Mouse (Mus musculus) T-helper 2 cell (primary cell): ENCODE data around the gene Cdh4.

Experiments
- in situ Hi-C: fragments of 300-600 bp; cut with MboI, MseI; formaldehyde crosslinking; loops from one replicate; pipeline ENCODE4 v1.15.1; 2025; ENCODE audit warnings: high pct_unique_total_duplicates

Gene Cdh4

DNA sequence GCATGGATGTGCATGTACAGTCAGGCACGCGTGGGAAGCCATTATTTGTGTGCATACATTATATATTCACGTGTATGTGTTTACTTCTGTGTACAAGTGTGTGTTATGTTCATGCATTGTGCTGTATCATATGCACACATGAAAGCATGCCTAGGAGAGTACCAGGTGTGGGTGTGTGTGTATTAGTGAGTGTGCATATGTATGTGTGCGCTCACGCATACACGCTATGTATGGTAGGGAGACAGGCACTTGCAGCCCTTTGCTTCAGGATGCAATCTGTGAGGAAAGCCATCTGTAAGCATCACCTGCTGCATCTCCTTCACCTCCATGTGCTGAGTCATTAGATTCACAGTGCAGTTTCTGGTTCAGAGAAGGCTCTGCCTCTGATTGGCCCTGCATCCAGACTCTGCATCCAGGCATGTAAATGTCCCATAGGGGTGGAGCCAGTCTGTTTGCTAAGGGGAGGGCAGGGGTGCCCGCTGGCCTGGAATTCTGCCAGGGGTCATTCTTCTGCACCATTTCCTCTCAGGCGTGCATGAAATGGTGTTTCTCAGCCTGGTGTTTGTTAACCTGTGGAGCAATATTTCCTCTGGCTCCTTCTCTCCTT is 25.7 kb downstream of the Cdh4 start:
- in situ Hi-C loops = no loop called here

DNA sequence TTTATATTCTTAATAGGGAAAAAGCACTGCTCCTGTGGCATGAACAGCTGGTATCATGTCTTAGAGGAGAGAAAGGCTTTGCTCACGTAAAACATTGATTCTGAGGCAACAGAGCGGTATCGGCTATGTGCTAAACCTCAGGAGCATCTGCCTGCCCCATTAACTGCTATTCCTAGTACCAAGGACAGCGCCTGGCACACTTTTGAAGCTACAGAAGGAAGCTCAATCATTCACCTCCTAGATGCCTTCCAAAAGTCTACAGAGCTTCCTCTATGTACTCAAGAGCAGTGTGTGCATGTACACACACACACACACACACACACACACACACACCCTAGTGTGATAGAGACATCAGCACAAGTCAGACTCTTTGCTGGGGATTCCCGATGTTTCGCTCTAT is 34.4 kb downstream of the Cdh4 start:
- in situ Hi-C loops = no loop called here

DNA sequence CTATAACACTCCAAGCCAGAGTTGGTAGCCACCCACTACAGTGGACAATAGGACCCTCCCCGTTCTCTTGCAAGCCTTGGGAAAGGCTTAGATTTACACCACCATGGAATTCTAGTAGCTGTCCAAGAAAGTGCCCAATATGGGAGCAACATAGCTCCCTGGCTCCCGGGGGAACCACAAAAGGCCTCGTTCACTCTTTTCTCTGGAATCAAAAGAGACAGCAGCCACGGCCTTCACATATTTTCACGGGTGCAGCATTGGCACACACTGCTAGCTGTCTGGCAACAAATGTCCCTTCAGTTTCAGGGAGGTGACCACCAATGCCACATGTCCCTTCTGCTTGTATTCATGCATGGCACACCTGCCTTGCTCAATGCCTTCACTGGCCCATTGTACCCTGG is 38.6 kb downstream of the Cdh4 start:
- in situ Hi-C loops = no loop called here

DNA sequence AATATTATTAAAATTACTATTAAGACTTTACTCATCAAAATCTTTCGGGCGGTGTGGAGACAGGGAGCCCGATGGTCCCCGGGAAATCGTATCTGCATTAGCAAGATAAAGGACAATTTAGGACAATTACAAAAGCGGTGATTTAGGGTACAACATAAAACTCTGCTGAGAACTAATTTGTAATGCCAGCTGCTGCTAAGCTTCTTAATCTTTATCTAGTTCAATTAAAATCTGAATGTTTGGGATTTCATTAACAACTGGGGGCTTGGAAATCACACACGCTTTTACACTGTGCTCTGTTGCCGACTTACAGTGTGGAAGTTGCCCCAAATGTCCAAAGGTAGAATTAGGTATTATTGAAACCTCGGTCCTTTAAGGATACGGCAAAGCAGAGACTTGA is 39.1 kb downstream of the Cdh4 start:
- in situ Hi-C loops = no loop called here

DNA sequence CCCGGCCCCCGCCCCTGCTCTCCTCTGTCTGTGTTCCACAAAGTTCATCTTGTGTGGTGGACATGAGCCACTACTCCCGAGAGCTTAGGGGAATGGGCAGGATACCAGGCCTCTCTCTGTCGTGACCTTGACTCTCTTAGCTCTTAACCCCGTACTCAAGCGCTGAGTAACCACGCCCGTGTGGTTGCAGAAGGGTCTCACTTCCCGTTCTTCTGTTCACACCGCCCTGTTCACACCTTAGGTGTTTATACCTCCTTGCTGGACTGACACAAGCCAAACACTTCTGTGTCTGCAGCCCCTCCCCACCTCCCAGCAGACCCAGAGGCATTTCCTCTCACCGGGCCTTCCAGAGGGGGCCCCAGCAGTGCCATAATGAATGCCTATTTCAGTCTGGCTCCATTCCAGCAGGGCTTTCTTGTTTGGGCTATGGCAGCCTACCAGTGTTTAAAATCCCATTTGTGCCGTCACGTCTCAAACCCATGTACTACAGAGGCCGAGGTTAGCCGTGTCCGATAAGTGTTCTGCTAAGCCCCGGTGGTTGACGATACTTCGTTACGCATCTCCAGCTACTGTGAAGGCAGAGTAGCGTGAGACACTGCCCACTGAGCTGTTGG is 46.4 kb downstream of the Cdh4 start:
- in situ Hi-C loops = no loop called here

DNA sequence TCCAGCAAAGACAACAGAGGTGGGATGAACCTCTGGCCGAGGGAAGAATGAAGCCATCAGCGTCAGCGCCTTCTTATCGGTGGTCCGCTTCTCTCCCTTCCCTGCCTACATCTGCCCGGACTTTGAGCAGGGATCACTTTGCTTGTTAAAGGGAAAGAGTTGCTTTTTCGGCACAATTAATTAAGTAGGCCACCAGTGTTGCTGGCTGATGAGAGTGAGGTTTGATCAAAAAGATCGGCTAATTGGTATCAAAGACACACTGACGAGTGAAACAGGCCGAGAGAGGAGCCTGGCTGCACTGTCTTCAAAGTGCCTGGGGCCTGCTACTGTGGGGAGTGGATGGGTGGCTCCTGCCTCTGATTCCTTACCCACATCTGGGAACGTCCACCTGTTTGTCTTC is 49.7 kb downstream of the Cdh4 start:
- in situ Hi-C loops = no loop called here

DNA sequence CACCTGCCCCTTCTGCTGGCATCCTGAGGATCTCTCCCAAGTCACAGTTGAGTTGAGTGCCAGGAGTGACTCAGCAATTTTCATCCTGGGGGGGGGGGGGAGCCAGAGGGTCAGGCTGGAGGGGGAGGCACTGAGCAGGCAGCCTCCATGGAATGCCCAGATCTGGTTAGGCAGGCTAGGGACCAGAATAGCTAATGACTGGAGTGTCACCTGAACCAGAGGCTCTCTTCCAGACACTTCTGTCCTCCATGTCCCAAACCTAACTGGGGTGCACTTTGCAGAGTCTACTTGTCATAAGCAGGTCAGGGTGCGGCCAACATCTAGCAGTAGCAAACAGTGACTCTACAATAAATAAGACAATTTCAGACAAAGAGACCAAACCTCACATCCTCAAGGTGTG is 52.0 kb downstream of the Cdh4 start:
- in situ Hi-C loops = no loop called here

DNA sequence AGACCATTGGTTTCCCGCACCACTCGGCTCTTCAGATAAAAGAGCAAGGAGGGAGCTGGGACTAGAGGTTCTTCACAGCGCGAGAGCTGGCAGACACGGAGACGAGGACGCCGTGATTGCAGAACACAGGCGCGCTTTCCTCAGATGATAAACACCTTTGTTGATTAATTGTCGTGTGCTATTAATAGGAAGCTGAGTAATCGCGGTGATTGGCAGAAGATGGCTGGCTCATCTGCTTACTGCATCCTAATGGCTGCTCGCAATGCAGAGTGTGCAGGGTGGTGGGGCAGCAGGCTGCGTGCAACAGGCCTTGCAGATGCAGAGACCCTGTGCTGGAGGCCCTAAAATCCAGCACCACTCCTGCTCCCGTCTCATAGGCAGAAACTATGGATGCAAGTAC is 68.2 kb downstream of the Cdh4 start:
- in situ Hi-C loops = no loop called here

DNA sequence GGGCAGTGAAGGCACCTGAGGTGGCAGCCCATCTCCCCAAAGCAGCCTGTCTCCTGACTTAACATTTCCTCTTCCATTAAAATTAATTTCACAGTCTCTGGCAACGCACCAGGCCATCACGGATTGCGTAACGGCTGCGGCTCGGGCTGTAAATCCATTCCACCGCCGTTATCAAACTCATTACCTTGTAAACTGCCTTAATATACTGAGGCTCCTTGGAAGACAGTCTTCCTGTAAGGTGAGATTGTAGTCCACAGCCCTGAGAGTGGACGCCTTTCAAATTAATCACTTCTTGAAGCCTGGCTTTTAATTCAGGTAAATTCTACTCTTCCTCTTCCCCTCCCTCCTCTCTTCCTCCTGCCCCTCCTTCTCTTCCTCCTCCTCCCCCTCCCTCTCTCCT is 74.3 kb downstream of the Cdh4 start:
- in situ Hi-C loops = no loop called here

DNA sequence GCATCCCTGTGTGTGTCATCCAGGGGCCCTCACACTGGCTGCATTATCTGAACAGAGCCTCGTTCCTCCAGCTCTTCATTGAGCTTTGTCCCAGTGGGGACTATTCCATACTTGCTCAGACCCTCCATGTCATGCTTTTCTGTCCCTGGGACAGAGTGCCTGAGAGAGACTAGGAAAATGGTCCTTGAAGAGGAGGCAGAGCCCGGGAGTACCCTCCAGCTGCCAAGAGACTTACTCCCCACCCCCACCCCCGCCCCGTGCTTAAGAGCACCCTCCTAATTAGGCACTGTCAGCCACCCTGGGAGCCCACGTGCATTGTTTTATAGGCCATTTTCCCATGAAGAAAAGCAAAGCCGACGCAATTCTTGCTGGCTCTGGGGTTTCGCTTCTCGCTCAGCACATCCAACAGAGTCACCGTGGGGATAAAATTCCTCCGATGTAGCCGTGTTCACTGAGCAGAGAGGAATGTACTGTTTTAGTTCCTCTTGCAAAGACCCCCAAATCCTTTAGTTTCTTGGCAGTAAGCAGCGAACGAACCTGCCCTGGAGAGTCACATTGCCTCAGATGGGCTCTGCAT is 76.3 kb downstream of the Cdh4 start:
- in situ Hi-C loops = no loop called here

DNA sequence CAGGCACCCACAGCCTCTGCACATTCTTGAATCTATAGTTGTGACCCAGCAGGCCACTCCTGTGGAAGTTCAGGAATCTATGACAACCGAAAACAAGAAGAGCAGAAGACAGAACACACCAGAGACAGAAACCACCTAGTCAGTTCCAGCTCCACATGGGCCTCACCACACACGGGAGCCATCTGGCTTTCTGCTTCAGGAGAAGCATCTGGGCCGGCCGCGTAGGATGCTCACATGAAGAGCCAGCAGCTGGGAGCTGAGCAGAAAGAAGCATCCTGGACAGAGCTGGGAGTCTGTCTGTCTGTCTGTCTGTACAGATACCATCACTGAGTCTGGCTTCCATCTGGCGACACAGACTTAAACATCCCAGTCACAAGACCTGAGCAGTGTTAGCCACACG is 76.9 kb downstream of the Cdh4 start:
- in situ Hi-C loops = no loop called here

DNA sequence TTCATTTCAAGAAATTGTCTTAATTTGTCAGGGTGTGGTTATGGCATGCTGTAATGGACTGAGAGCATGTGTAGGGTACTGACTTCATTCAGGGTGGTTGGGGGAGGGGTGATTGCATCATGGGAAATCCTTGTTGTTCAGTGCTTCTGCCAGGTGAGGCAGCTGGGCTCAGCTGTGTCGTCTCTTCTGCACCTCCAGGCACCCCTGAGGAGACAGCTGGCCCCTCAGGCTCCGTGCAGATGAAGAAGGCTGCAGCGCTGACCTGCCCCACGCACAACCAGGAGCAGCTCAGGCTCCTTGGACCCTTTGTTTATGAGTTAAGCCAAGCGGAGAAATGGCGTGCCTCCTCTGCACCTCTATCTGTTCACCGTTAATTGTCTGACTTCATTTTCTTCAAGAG is 77.7 kb downstream of the Cdh4 start:
- in situ Hi-C loops = no loop called here

DNA sequence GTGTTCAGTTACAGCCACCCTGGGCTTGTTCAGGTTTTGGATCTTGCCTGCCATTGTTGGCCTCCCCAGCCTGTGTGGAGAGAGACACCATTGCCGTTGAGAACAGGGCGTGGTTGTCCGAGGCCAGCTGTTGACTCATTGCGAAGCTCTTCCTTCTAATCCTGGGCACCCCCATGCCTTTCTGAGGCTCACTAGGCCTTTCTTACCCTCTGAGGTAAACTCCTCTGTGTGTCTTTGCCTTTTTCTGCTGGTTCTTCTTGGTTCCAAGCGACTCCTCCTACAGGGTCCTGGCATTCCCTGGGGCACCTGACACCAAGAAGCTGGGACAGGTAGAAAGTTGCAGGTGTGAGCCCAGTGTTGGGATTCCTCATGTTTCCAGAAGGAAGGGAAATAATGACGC is 78.7 kb downstream of the Cdh4 start:
- in situ Hi-C loops = no loop called here

DNA sequence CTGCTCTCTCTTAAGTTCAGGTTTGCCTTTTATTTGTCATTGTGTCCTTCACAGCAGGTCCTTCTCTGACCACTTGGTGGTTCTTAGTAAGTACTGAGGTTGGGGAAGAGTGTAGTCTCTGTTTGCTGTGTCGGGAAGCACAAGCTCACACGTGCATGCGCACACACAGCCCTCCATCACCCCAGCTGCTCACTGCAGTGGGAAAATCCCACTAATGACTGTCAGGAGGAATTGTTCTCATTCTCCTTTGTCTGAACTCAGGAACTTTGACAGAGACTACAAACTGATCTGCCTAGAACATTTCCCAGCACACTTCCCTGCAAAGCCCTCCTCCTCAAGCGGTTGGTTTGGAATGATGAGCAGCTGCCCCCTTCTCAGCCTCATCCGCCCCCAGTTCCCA is 79.2 kb downstream of the Cdh4 start:
- in situ Hi-C loops = no loop called here

DNA sequence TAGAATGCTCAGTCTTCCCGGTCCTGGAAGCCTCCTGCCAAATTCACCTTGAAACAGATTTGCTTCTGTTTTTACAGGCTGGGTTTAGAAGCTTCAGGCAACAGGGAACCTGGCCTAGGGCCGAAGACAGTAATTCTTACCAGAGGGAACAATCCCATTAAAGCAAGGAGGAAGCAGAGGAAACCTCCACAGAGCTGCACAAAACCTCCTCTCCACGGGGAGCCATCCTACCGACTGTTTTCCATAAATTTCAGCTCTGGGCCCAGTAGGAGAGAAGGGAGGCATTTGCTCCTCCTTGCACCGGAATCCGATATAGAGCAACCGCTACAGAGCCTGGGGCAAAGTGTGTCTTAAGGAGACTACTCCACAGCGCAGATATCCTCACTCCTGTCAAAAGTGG is 79.9 kb downstream of the Cdh4 start:
- in situ Hi-C loops = no loop called here

DNA sequence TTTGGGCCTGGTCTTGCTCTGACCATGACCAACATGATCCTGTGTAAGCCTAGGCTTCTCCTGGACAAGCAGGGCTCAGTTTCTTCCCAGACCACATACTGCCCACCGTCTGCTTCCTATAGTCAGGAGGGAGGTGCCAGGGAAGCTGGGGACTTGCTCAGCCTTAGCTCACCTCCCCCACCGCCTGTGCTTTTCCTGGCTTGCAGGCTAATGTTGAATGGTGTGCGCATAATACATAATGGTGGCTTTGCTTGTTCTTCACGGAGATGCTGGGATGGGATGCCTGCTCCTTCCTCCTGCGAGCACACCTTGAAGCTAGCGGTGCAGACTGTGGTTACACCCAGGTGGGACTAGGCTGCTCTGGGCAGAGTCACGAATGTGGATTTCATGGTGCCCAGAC is 84.7 kb downstream of the Cdh4 start:
- in situ Hi-C loops = no loop called here

DNA sequence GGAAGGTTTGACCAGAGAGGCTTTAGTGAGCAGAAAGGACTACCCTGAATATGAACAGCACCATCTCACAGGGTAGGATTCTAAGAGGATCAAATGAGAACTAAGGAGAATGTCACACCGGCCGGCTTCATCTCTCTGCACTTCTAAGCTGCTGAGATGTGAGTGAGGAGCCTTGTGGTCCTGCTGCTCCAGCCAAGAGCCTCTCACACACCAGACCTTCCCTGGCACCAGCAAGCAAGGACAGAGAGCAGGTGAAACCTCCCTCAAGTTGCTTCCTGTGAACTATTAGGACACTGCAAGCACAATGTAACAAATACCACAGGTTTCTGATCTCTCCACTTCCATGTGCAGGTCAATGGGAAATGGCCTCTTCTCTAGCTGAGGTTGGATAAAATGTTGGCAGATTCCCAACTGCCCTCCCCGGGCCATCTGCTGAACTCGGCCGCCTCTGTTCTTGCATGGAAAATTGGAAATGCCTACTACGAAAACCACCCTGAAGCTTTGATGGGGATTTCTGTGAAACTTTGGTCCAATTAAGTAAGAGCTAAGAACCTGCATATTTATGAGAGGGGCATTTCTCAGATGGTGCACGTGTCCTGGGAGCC is 88.3 kb downstream of the Cdh4 start:
- in situ Hi-C loops = no loop called here

DNA sequence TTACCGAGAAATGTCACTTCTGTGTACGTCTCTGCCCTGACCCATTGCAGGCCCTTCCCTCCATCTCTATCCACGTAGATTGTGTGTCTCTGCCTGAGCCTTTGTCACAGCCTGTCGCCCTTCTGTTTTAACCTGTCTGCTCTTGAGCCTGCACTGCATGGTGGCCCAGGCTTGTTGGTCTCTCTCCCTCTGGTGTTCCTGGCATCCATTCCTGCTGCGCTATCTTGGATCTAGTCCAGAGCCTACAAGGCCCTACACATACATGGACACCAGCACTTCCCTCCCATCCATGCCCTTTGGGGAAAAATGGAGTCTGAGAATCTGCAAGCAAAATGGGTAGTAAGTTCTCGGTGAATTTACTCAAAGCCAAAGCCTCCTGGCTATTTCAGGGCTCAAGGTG is 91.0 kb downstream of the Cdh4 start:
- in situ Hi-C loops = no loop called here

DNA sequence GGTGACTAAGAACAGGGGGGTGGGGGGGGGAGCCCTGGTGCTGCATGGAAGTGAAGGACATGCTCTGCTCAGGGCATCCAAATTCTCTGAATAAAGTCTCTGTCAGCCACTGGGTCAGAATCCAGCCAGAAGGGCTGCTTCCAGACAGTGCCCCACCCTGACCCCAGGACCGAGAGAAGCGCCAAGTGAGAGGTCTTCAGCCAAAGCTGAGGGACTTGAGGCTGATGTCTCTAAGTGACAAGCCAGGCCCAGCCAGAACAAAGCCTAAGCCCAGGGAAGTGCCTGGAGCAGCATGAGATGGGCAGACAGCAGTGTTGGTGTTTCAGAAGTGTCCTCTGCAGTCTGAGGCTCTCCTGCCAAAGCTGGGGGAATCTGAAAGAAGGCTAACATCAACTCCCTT is 91.7 kb downstream of the Cdh4 start:
- in situ Hi-C loops = no loop called here

DNA sequence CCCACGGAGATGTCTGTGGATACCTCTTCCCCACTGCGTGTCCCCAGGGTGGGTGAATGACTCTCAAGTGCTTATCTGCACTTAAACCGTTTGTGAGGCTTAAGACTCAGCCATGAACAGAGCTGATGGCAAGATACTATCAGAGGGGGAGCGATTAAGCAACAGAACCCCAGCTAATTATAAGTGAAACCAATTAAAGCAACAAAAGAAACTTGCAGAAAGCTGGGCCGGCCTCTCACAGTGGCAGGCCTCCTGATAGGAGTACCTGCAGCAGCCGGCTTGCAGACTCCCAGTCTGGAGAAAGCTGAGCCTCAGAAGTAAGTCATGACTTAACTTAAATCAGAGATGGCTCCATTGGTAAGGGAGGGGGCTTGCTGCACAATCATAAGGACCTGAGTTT is 93.0 kb downstream of the Cdh4 start:
- in situ Hi-C loops = no loop called here

DNA sequence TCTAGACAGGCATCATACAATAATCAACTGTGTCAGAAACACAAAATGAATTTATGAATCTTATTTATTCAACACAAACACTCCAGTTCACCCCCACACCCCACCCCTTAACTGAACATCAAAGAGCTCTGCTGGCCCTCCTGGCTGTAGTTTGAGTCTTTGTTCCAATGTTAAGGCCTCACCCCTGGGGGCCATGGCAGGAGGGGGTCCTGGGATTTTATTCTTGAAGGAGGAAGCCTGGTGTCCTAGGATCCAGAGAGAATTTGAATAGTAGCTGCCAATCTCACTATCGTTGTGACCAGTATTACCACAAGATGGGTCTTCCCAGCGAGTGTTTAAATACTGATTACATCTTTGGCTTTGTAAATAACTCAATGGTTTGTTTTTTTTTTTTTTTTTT is 94.5 kb downstream of the Cdh4 start:
- in situ Hi-C loops = no loop called here

DNA sequence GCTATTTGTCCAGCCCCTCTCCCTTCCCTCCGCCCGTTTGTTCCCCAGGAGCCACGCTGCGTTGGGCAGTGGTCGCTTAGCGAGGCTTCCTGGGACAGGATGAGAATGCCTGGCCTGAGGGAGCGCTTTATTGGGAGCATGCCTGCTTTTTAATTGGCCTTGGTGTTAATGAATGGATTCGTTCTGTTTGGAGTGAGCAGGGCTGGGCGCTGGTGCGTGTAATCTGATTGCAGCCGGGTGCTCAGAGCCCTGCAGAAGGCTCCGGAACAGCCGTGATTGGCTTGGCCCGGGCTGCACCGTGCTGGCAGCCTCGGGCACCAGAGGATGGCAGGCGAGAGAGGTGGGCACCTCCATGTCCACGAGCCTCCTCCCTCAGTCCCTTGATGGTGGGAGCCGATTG is 95.2 kb downstream of the Cdh4 start:
- in situ Hi-C loops = no loop called here

DNA sequence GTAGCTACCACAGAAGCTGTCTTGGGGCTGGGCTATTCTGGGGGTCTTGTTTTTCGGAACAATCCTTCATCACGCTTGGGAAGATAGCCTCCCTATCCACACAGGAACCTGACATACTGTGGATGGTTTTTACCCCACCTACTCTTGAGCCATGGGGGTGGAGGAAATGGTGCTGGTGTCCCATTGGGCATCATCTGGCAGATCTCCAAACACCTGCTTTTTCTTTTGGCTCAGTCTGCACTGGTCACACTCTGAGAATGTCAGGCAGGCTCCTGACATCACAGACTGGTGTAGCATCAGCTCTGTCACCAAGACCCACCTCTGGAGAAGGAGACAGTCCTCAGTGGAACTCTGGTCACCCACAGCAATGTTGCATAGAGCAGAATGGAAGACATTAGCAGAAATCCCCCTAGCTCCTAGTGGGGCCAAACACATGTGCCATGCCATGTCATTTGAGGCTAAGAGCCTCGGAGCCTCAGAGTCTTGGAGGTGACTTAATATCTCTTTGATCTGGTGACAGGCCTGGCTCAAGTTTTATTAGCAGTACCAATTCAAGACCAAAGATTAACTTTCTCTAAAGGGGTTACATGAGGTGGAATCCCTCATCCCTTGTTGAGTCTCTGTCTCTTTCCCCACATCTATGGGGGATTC is 95.7 kb downstream of the Cdh4 start:
- in situ Hi-C loops = no loop called here
